Mouse (Mus musculus) right cerebral cortex, adult 18-20 months (tissue): ENCODE measurements around the gene Ptcra.
A peak's percentile ranks its signal among the peaks of the same experiment; 100 is the strongest.

Experiments used
- DNase-seq: peaks from one replicate; pipeline ENCODE4 v3.0.0; 2022; ENCODE audit warnings: mixed read lengths

Ptcra gene

DNA sequence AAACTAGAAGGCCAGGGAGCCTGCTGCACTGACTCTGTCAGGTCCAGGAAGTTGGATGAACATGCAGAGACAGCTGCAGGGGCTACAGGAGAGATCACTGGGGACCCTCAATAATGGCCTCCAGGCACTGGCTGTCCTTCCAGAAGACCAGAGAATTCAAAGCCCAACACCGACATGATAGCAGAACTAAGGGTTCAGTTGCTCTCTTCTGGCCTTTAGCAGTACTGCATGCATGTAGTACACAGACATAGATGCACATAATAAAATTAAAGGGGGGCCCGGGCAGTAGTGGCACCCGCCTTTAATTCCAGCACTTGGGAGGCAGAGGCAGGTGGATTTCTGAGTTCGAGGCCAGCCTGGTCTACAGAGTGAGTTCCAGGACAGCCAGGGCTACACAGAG, 7.5 kb upstream of the Ptcra start:
- no peak for DNase-seq

- DNase-seq, result no peak
These were observed 7.0 kb upstream of the Ptcra start for GRCm38 (mm10) chr17:46770546-46770945.

- DNase-seq, result no peak
These were observed 4.4 kb upstream of the Ptcra start for GRCm38 (mm10) chr17:46767868-46768267.

DNA sequence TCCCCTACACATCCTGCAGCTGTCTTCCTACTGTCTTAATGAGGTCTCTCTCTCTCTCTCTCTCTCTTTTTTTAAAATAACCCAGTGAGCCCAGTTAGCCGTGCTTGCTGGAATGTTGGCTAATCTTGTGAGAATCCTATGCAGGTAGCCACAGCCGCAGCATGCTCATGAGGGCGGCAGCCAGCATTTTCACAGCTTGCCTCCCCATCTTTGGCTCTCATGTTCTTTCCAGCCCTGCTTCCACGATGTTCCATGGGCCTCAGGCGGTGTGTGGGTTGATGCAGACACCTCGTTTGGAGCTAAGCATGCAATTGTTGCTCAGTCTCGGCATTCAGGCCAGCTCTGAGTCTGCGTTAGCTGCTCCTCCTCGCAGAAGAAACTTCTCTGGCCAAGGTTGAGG, 1.4 kb upstream of the Ptcra start:
- DNase-seq, result peak; percentile 80

GRCm38 (mm10) chr17:46758753-46759152, 4.8 kb downstream of the Ptcra start:
- DNase-seq, result no peak

- DNase-seq, result peak; percentile 99
These were observed 11.5 kb downstream of the Ptcra start, which contains the start of gene Cnpy3 for GRCm38 (mm10) chr17:46751794-46752556. TSS of gene Cnpy3 (minus strand) at chr17:46752214.

- DNase-seq, result no peak
These were observed 12.3 kb downstream of the Ptcra start for GRCm38 (mm10) chr17:46751056-46751793.

- no peak for DNase-seq
These were observed 12.9 kb downstream of the Ptcra start for GRCm38 (mm10) chr17:46750580-46750979.

DNA sequence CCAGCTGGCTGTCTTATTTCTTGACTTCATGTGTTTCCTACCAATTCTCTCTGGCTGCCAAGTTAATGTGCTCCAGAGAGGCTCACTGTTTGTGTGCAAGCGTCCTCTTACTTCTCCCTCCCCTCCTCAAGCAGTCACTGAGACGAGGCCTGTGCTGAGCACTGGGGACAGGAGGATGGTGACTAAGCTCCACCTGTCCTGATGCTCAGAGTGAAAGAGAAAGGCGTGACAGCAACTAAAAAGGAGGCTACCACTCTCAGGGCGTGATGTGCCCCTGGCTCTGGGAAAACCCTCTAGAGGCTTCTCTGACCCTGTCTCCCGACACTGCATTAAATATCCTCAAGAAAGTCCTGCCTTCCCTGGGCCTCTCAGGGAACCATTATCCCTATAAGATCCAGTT, 14.2 kb downstream of the Ptcra start:
- DNase-seq, result no peak

DNA sequence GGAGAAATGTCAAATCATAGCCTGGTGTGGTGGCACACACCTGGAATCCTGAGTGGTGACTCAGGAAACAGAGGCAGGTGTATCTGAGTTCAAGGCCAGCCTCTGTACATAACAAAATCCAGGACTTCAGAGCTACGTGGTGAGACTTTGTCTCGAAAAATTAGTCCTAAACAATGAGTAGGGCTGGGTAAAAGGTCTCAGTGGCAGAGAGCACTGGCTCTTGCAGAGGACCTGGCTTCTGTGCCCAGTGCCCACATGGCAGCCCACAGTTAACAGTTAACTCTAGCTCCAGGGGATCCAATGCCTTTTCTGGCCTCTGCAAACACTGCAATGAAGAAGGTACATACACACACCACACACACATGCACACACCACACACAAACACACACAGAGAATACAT, 15.7 kb downstream of the Ptcra start:
- DNase-seq, result no peak

DNA sequence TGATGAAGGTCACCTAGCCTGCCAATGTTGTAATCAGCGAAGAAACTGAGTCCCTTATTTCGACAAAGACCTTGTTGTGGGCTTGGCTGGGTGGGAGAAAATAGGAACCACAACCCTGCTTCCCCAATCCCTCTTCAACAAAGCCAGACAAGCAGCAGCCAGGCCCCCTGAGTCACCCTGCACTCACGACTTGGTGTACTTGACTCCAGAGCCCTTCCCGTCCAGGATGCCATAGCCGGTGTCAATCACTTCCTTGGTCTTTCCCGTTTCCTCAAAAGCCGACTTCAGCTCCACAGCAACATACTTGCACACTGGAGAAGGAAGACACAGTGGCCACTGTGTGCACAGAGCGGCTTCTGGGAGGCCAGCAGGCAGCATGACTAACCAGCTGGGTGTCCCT, 16.3 kb downstream of the Ptcra start:
- no peak for DNase-seq

DNA sequence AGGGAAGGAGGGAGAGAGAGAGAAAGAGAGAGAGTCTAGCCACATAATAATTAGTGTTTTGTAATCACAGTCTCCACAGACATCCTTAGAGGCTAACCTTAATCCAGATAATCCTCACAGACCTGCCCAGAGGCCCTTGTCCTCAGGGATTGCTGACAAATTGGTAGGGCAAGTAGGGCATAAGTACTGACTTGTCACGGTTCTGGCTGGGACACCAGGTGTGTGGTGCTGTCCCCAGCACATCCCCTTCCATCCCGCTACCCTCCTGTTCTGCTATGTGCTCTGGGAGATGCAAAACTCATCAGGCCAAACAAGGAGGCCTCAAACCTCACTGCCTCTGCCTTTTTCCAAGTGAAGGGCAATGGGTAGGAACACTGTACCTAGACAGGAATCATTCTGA, 18.0 kb downstream of the Ptcra start:
- DNase-seq, result no peak

DNA sequence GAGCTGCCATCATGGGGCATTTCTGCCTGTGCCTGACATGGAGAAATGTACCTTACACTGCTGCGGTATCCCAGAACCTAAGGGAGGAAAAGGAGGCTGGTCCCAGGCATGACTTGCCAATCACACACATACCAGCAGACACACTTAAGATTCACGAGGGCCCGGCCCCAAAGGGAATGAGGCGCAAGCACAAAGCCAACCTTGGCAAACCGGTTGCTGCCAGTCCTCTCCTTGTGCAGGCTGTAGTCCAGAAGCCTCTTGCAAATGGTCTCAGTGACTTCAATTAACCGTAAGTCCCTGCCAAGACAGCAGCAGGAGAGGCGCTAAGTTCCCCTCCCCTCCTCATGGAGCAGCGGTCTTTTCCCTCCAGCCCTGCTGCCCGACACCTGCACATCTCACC, 20.5 kb downstream of the Ptcra start:
- DNase-seq, result no peak

GRCm38 (mm10) chr17:46741305-46741704, 22.2 kb downstream of the Ptcra start:
- DNase-seq, result no peak

- no peak for DNase-seq
These were observed 27.4 kb downstream of the Ptcra start for GRCm38 (mm10) chr17:46736160-46736559.

GRCm38 (mm10) chr17:46735287-46735686, 28.2 kb downstream of the Ptcra start:
- no peak for DNase-seq

- no peak for DNase-seq
These were observed 29.5 kb downstream of the Ptcra start for GRCm38 (mm10) chr17:46734055-46734454.

DNA sequence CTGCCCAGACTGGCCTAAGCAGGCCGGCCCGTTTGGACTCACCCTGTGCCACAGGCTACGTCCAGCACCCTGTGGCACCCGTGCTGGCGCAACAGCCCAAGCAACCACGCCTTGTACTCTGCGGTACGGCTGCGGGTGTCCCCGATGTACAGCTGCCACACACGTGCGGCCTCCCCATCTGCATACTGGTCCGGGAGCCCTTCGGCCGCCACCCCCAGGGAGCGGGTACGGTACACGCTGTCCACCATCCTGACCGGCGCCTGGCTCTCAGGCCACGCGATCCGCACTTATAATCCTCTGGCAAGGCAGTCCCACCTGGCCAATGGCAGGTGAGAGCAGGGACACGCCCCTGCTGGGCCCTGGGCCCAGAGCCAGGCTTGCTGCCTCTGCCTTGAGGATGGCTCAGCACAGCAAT, 34.6 kb downstream of the Ptcra start, which contains the start of gene Gnmt:
Gnmt (minus strand) TSS at position 265 of the 415 bp plus-strand sequence.
- DNase-seq, result no peak

DNA sequence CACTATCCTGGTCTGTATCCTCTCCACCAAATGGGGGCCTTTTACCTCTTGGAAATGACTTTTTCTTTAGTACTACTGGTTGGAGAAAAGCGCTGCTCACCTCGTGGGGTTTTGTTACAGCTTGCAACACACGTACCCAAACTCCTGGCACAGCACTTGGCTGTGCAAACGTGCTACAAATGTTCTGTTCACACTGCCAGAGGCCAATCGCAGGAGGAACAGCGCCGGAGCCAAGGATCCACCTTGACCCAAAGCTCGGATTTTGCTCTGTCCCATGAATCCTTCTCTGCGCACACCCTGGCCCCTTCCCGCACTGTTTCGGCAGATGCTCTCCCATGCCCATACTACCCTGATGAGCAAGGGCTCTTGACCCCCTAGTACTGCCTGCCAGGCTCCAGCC, 35.0 kb downstream of the Ptcra start:
- DNase-seq, result no peak

- DNase-seq, result no peak
These were observed 35.5 kb downstream of the Ptcra start for GRCm38 (mm10) chr17:46728021-46728420.

GRCm38 (mm10) chr17:46727271-46727670, 36.2 kb downstream of the Ptcra start:
- no peak for DNase-seq

GRCm38 (mm10) chr17:46725731-46726645, 37.5 kb downstream of the Ptcra start:
- DNase-seq, result no peak

DNA sequence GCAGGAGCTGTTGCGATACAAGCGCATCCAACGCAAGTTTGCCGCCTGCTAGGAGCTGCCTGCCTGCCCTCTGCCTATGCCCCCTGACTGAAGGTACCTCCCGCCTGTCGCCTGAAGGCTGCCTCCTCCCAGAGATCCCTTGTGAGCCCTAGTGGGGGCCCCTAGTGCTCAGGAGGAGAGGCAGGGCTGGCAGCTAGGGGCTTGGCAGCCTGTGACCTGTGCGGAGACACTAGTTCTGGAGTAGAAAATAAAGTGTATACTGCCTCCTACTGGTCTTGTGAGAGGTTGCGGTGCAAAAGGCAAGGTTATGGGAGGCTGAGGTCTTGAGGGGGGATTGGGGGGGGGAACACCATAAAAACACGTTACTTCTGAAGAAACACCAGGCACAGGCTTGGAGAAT, 38.2 kb downstream of the Ptcra start:
- no peak for DNase-seq
